Mouse (Mus musculus) liver, embryonic 13.5 days (tissue): Measurements from ENCODE around the gene Mblac1. TPM values are rescaled to one million over a fixed set of nuclear protein-coding genes. Genes with fewer than 3 reads are reported as not detected.
A peak's percentile ranks its signal among the peaks of the same experiment; 100 is the strongest.

Source experiments
- ATAC-seq: fragments of 200-750 bp; cut with Nextera tagmentation; 2 replicates; pipeline ENCODE4 v1.8.0; 2017; ENCODE audit warnings: low read depth, mild to moderate bottlenecking, moderate number of reproducible peaks, moderate library complexity
- DNase-seq: peaks from one replicate; pipeline ENCODE4 v3.0.0; 2022
- H3K27ac ChIP-seq: fragments of 300-500 bp; sonication (generic); 2 replicates; pipeline ENCODE4 v1.5.1; 2015; ENCODE audit warnings: moderate library complexity, mild to moderate bottlenecking, inconsistent platforms
- H3K27me3 ChIP-seq: fragments of 300-500 bp; sonication (generic); 2 replicates; pipeline ENCODE4 v1.6.1; 2015; ENCODE audit warnings: mild to moderate bottlenecking, inconsistent platforms
- H3K36me3 ChIP-seq: fragments of 300-500 bp; sonication (generic); 2 replicates; pipeline ENCODE4 v1.6.1; 2015; ENCODE audit warnings: mild to moderate bottlenecking, inconsistent platforms
- H3K4me1 ChIP-seq: fragments of 300-500 bp; sonication (generic); replicated peaks from 2 replicates; pipeline ENCODE4 v1.6.1; 2015; ENCODE audit warnings: inconsistent platforms
- H3K4me2 ChIP-seq: fragments of 300-500 bp; sonication (generic); 2 replicates; pipeline ENCODE4 v1.6.1; 2015; ENCODE audit warnings: inconsistent platforms, mild to moderate bottlenecking, moderate library complexity
- H3K4me3 ChIP-seq: fragments of 300-500 bp; sonication (generic); replicated peaks from 2 replicates; pipeline ENCODE4 v1.5.1; 2015; ENCODE audit warnings: mild to moderate bottlenecking, inconsistent platforms
- H3K9ac ChIP-seq: fragments of 300-500 bp; sonication (generic); 2 replicates; pipeline ENCODE4 v1.6.1; 2015; ENCODE audit warnings: mild to moderate bottlenecking, inconsistent platforms
- H3K9me3 ChIP-seq: fragments of 300-500 bp; sonication (generic); replicated peaks from 2 replicates; pipeline ENCODE4 v1.6.1; 2016; ENCODE audit warnings: inconsistent platforms
- WGBS: fragments of 180-500 bp; shearing (Covaris S2); methylation state at CpG from one replicate; pipeline ENCODE4 v1.1.7; 2015; ENCODE audit not compliant: insufficient replicate concordance; 5-methylcytosine and 5-hydroxymethylcytosine counted together
- polyA plus RNA-seq: library from polyadenylated mRNA; unstranded; fragments of >200 nt; fragmentation: Nextera tagmentation; extraction: Ambion mirVana; gene quantifications from 2 replicates; pipeline ENCODE4 v1.2.1, GENCODE M21; 2015

Gene Mblac1
- polyA plus RNA-seq, 1 experiment from 2014 or later: 4.1 TPM

DNA sequence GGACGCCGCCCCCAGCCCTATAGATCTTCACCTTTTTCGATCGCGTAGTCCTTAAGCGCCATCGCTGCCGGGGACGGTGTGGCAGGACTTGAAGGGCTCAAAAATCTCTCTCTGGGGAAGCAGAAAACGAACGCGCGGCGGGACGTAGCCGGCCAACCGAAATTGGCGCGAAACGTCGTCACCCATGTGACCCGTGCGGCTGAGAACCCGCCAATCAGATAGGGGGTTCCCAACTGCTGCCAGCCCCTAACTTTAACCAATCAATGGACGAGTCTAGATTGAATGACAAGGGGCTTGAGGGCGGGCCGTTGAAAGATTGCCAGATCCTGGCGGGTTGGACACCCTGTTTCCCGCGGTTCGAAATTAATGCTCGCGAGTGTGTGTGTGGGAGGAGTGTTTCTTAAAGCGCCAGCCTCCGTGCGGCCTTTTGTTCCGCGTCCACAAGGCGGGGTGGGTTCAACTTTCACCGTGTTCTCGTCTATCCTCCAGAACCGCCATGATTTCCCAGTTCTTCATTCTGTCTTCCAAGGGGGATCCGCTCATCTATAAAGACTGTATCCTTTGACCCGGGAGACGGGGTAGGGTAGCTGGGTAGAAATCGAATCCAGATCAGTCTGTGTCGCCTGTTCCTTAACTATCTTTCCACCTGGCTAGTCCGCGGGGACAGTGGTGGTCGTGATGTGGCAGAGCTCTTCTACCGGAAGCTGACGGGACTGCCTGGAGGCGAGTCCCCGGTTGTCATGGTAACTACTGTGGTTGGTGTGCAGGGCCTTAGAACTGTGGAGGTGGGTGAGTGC is 22.2 kb upstream of the Mblac1 start, which contains the start of the genes Ap4m1 and Mcm7:
TSS of gene Ap4m1 (plus strand) at position 308 of the 797 bp plus-strand sequence.
TSS of gene Mcm7 (minus strand) at position 728 of the 797 bp plus-strand sequence.
- Histone ChIP-seq H3K4me2 (peak within 1 kb of the TSS; percentile 93), H3K27me3 (no peaks in the 10 kb centered on the region), H3K27ac (peak within 1 kb of the TSS; percentile 99), H3K9ac (peak within 1 kb of the TSS; percentile 95), H3K4me3 (peak within 1 kb of the TSS; percentile 92), H3K36me3 (peaks cover 62% of the 10 kb centered on the region), H3K9me3 (no peaks in the 10 kb centered on the region), H3K4me1 (peaks cover 53% of the 10 kb centered on the region)
- DNase-seq: peak; percentile 95
- ATAC-seq: peak; percentile 84
- whole genome bisulfite sequencing: under 1% methylated on average over 54 of the region's 54 CpGs

DNA sequence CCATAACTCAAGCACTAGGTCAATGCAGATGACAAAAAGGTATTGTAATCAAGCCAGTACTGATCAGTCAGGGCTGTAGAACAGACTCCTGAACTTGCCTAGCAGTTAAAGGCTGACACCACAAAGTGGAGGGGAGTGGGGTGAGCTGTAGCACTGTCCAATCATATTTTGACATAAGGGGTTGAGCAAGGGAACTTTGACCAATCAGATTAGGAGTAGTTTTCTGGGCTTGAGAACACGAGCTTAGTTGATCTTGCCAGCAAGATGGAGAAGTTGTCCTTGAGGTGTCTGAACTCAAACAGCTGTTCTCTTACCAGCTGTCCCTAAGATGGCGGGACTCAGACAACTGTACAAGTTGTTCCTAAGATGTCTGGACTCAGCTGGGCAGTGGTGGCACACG is 20.9 kb upstream of the Mblac1 start:
- H3K27ac ChIP-seq: peak overlapping the region; percentile 99; the same call in 1 of the 2 replicates
- DNase-seq: no peak
- H3K4me3 ChIP-seq: peak overlapping the region; percentile 92
- peak overlapping the region; percentile 93 for H3K4me2 ChIP-seq
- H3K36me3 ChIP-seq: peaks cover 62% of the 10 kb centered on the region
- no peaks in the 10 kb centered on the region for H3K9me3 ChIP-seq
- H3K9ac ChIP-seq: peak overlapping the region; percentile 95
- 64% methylated on average over 3 of the region's 3 CpGs for WGBS
- peaks cover 43% of the 10 kb centered on the region for H3K4me1 ChIP-seq
- no peaks in the 10 kb centered on the region for H3K27me3 ChIP-seq
- no peak for ATAC-seq

DNA sequence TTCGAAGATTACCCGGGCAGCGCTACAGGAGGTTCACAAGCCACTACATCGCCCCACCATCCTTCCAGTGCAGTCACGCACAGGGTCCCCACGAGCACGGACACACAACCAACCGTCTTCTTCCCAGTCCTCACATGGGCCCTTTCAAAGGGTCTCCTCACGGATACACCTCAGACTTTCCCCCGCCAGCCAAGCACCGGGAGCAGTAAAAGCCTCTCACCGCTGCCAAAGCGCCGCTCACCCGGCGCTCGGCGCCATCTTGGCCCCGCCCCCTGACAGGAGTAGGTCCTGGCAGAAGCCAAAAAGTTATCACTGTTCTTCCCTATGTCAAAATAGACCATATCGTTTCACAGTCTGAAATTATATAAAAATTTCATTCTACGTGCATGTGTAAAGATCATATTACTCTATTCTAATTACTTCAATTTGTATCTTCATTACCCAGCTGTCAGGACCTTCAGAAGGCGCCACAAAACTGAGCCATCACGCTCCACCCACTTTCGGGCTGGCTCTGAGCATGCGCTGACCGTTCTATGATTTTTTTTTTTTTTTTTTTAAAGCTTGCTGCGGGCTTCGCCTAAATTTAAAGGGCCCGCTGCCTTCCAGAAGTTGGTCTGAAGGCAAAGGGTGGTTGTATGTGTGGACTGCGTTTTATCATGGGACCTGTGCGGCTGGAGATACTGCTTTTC is 7.0 kb upstream of the Mblac1 start, which contains the start of the genes Taf6 and Cnpy4:
TSS of gene Taf6 (minus strand) at position 502 of the 689 bp plus-strand sequence.
TSS of gene Cnpy4 (plus strand) at position 536 of the 689 bp plus-strand sequence.
- peak within 1 kb of the TSS; percentile 84 for H3K4me2 ChIP-seq
- no peaks in the 10 kb centered on the region for H3K9me3 ChIP-seq
- H3K36me3 ChIP-seq: peaks cover 36% of the 10 kb centered on the region
- WGBS: under 1% methylated on average over 31 of the region's 31 CpGs
- DNase-seq (peak; percentile 83), ATAC-seq (peak; percentile 82)
- peaks cover 36% of the 10 kb centered on the region for H3K4me1 ChIP-seq
- H3K9ac ChIP-seq: peak within 1 kb of the TSS; percentile 86
- peak within 1 kb of the TSS; percentile 84 for H3K27ac ChIP-seq
- H3K4me3 ChIP-seq: peak within 1 kb of the TSS; percentile 81
- H3K27me3 ChIP-seq: no peaks in the 10 kb centered on the region

DNA sequence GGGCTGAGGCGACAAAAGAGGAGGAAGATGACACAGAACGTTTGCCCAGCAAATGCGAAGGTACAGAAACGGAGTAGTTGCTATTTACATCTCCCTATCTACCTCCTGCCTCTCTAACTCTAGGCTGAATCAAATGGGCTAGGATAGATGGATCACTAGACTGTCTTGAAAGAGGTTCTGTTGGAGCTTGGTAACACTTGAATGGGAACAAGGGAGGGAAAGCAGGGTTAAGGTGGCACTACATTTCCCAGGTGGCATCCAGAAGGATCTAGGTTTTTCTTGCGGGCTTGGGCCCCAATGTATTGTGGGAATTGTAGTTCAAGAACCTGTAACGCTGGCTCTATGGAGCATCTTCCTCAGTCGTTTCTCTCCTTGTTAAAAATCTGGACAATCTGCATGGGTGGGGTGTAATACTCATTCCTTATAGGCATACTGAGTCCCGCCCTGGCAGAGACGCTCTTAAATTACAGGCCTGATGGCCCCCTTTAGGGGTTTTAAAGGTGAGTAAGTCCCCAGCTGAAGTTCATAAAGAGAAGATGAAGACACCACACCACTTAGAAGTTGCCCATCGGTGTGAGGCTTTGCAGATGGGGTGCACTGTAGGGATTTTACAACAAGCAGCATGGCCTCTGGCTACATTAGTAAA is 6.3 kb upstream of the Mblac1 start:
- ATAC-seq (peak; percentile 79), DNase-seq (peak; percentile 67)
- Histone ChIP-seq H3K9ac (peak overlapping the region; percentile 84), H3K9me3 (no peaks in the 10 kb centered on the region), H3K4me1 (peaks cover 36% of the 10 kb centered on the region), H3K27me3 (no peaks in the 10 kb centered on the region), H3K36me3 (peaks cover 36% of the 10 kb centered on the region), H3K27ac (peak overlapping the region; percentile 84), H3K4me3 (peak overlapping the region; percentile 81), H3K4me2 (peak overlapping the region; percentile 84)
- WGBS: under 1% methylated on average over 10 of the region's 10 CpGs

DNA sequence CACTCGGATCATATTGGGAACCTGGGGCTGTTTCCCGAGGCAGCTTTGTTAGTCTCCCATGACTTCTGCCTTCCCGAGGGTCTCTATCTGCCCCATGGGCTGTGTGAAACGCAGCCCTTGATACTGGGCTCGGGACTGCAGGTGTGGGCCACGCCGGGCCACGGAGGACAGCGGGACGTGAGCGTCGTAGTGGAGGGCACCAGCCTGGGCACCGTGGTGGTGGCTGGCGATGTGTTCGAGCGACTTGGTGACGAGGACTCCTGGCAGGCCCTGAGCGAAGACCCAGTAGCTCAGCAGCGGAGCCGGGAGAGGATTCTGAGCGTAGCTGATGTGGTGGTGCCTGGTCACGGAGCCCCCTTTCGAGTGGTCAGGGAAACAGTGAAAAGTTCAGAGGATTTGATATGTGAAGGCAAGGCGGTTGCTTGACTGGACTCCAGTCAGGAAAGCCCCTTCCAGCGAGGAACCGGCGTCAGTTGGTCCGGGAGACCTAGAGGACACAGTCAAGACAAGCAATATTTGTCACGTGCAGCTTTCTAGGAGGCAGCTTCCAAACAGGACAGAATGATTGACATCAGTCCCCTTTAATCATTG is 736 bp downstream of the Mblac1 start:
- DNase-seq: no peak
- 2% methylated on average over 29 of the region's 29 CpGs for WGBS
- peak overlapping the region; percentile 76 for H3K4me3 ChIP-seq

DNA sequence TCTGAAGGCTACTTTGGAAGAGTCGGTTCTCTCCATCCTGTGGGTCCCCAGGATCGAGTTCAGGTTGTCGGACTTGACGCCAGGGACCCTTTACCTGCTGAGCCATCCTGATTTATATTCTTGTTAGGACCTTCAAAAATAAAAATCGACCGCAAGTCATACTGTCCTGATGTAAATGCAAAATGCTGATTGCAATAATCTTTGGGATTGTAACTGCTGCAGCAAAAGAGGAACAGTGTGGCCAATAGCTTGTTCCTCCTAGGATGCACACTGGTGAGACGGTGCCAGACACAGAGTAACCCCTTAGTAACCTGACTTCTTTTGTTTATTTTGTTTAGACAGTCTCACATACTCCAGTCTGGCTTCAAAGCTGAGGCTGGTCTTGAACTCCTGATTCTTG is 1.3 kb downstream of the Mblac1 start:
- H3K27me3 ChIP-seq: no peaks in the 10 kb centered on the region
- DNase-seq (no peak), ATAC-seq (no peak)
- H3K27ac ChIP-seq: no peak overlapping the region
- peak overlapping the region; percentile 76; the same call in 1 of the 2 replicates for H3K4me3 ChIP-seq
- H3K9me3 ChIP-seq: no peaks in the 10 kb centered on the region
- peak overlapping the region; percentile 98 for H3K4me2 ChIP-seq
- 66% methylated on average over 7 of the region's 7 CpGs for WGBS
- H3K4me1 ChIP-seq: peaks cover 20% of the 10 kb centered on the region
- 0 out of 2 replicates have a peak overlapping the region, but pooled peaks have one; percentile 87 for H3K9ac ChIP-seq
- H3K36me3 ChIP-seq: peaks cover 18% of the 10 kb centered on the region

More for the DNA sequence above, 736 bp downstream of the Mblac1 start:
- H3K4me2 ChIP-seq: peak overlapping the region; percentile 98
- ATAC-seq: peak; percentile 56
- peak overlapping the region; percentile 87 for H3K9ac ChIP-seq
- H3K4me1 ChIP-seq: peaks cover 20% of the 10 kb centered on the region
- no peaks in the 10 kb centered on the region for H3K9me3 ChIP-seq
- H3K27ac ChIP-seq: peak overlapping the region; percentile 77
- H3K36me3 ChIP-seq: peaks cover 20% of the 10 kb centered on the region
- no peaks in the 10 kb centered on the region for H3K27me3 ChIP-seq

DNA sequence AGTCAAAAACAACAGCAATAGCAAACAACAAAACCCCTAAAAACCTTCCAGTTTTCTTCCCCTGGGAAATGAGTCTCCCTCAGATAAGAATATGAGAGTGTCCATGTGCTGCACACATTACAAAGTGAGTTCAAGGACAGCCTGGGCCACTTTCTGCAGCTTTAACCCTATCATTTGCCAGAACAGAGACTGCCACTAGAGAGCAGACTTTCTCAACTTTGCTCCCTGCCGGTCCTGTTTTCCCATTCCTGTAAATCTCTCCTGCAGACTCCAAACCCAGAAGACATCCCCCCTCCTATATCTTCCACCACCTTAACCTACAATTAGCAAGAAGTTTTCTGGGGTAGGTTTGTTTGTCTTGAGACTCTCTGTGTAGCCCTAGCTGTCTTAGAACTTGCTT is 5.5 kb downstream of the Mblac1 start:
- Histone ChIP-seq H3K4me3 (no peak overlapping the region), H3K27me3 (no peaks in the 10 kb centered on the region), H3K27ac (no peak overlapping the region), H3K36me3 (no peaks in the 10 kb centered on the region), H3K4me2 (no peak overlapping the region), H3K9me3 (peaks cover 3% of the 10 kb centered on the region; the same call in 1 of the 2 replicates), H3K9ac (no peak overlapping the region), H3K4me1 (peaks cover 11% of the 10 kb centered on the region)
- WGBS: 14% methylated on average over 1 of the region's 1 CpGs
- ATAC-seq (no peak), DNase-seq (no peak)

DNA sequence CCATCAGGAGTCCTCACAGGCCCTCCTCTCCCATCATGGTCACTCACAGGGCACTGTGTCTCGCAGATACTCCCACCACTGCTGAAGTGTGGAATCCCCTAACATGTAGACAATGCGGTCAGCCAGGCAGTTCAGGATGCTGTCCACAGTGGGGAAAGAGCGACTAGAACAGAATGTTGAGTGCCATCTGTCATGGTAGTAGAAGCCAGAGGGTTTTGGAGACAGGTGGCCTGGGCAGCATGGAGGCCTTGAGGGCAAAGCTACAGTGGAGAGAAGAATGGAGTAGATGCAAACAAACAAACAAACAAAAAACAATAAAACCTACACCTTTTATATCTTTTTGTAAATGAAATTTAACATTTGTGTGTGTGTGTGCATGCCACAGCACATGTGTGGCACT is 8.0 kb downstream of the Mblac1 start:
- Histone ChIP-seq H3K4me2 (no peak overlapping the region), H3K4me3 (no peak overlapping the region), H3K27ac (no peak overlapping the region), H3K9me3 (peaks cover 7% of the 10 kb centered on the region; the same call in 1 of the 2 replicates), H3K36me3 (no peaks in the 10 kb centered on the region), H3K27me3 (no peaks in the 10 kb centered on the region), H3K9ac (no peak overlapping the region), H3K4me1 (no peaks in the 10 kb centered on the region)
- no peak for ATAC-seq
- no peak for DNase-seq
- 71% methylated on average over 3 of the region's 3 CpGs for WGBS

DNA sequence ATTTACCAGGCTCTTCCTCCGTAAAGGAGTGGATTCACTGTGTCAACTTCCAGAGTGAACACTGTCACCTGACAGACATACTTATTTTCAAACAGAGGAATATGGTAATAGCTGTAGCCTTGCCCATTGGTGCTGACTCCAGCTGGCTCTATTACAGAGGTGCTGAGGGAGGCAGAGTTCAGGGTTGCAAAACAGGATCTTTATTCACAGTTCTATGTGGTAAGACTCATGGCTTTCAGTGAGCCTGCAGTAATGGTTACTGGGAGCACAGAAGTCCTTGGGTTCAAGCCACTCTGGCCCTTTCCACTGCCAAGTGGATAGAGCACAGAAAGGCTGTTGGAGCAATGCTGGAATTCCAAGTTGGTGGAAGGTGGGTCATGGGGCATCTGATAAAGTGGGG is 13.1 kb downstream of the Mblac1 start:
- 62% methylated on average over 1 of the region's 1 CpGs for WGBS

DNA sequence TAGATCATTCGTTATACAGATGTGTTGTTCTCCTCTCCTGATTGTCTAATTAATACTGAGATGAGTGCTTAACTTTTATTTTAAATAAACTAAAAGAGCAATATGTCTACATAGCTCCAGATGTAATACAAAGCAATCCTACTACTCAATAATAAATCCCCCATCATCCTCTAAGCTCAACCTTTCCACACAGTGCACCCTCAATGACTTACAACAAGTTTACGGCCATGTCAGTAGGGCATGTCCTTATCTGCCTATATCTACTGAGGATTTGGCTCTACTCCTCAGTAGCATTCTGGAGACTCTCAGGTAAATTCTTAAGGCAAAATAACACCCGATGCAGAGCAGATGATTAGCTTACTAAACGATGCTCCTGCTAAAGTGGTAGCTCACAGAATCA is 13.8 kb downstream of the Mblac1 start:
- 66% methylated on average over 4 of the region's 4 CpGs for WGBS
- H3K36me3 ChIP-seq: no peaks in the 10 kb centered on the region
- no peak overlapping the region for H3K27ac ChIP-seq
- H3K27me3 ChIP-seq: no peaks in the 10 kb centered on the region
- no peaks in the 10 kb centered on the region for H3K4me1 ChIP-seq
- H3K9me3 ChIP-seq: peaks cover 7% of the 10 kb centered on the region; the same call in 1 of the 2 replicates
- no peak overlapping the region for H3K9ac ChIP-seq
- DNase-seq (no peak), ATAC-seq (no peak)
- no peak overlapping the region for H3K4me2 ChIP-seq
- H3K4me3 ChIP-seq: no peak overlapping the region

More for the DNA sequence above, 13.1 kb downstream of the Mblac1 start:
- H3K9me3 ChIP-seq: peaks cover 7% of the 10 kb centered on the region; the same call in 1 of the 2 replicates
- H3K9ac ChIP-seq: no peak overlapping the region
- no peak for DNase-seq
- no peak overlapping the region for H3K4me3 ChIP-seq
- no peaks in the 10 kb centered on the region for H3K27me3 ChIP-seq
- no peaks in the 10 kb centered on the region for H3K4me1 ChIP-seq
- H3K27ac ChIP-seq: no peak overlapping the region
- no peak overlapping the region for H3K4me2 ChIP-seq
- no peak for ATAC-seq
- H3K36me3 ChIP-seq: no peaks in the 10 kb centered on the region
